Mouse (Mus musculus) left cerebral cortex, postnatal 14 days (tissue): ENCODE results near the gene Ccdc124. TPM values are rescaled to one million over a fixed set of nuclear protein-coding genes. Genes with fewer than 3 reads are reported as not detected.

ENCODE experiments used
- DNase-seq, 2 experiments: peaks; one replicate each; pipeline ENCODE4 v3.0.0; 2021 to 2022; ENCODE audit warnings: low spot score in 2 of 2, mixed read lengths in 1 of 2
- intact Hi-C: fragments of 180-260 bp; cut with DNase I; formaldehyde crosslinking; loops from one replicate; pipeline ENCODE4 v1.15.1; 2025
- long read RNA-seq, 2 experiments: library from polyadenylated mRNA; stranded (forward); transcript quantifications; one replicate each; pipeline ENCODE4 v2.0.0; 2021
- total RNA-seq, 2 experiments: library from RNA; stranded (reverse); gene quantifications; 2 replicates each; pipeline ENCODE4 v1.2.3; 2021

The Ccdc124 gene
- total RNA-seq = 10 to 100 TPM; 85.4 to 87.5 TPM
- long read RNA-seq, experiment 1, transcript Ccdc124-201 (5 exons, 1,356 nt) = major isoform, 107 of 134 reads
- long read RNA-seq, experiment 1, partial matches to known transcripts = 22 of 134 reads
- long read RNA-seq, experiment 1, other reads (novel, unspliced or antisense) = 5 of 134 reads
- long read RNA-seq, experiment 2, transcript Ccdc124-201 (5 exons, 1,356 nt) = major isoform, 91 of 115 reads
- long read RNA-seq, experiment 2, partial matches to known transcripts = 19 of 115 reads
- long read RNA-seq, experiment 2, other reads (novel, unspliced or antisense) = 5 of 115 reads

DNA sequence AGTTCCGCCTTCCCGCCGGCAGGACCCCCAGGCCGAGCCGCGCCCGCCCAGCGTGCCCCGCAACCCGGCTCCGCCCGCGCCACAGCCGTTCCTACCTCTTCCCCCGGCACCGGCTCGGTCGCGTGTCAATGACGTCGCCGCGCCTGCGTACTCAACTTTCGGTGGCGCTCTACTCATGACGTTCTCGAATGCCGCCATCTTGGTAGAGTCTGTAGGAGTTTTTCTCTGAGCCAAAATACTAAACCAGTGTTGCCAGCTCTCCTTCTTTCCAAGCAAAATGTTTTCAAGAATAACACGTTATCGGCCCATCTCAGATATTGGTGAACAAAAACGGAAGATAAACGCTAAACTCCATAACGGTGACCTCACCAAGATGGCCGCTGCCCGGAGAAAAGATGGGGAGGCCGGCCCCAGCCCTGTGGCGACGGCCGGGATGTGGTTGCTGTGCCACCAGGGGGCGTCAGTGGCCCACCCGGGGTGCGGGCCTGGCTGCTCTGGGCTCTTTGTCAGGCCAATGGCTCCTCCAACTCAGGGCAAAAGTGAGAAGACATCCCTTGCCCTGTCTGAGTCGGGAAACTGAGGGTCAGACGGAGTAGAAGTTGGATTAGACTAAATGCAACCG lies at the start of gene Ccdc124:
TSS of gene Ccdc124 (minus strand) at position 572 of the 622 bp plus-strand sequence.
- peak; percentile 96 for DNase-seq
- intact Hi-C loops = loop anchor here (1.0 kb wide), 1 partner anchor 24 kb away; the partner anchor contains the start of gene Rpl18a

GRCm38 (mm10) chr8:70920049-70920922 lies 46.6 kb upstream of the Ccdc124 start:
- no peak for DNase-seq
- intact Hi-C loops = no loop called here

DNA sequence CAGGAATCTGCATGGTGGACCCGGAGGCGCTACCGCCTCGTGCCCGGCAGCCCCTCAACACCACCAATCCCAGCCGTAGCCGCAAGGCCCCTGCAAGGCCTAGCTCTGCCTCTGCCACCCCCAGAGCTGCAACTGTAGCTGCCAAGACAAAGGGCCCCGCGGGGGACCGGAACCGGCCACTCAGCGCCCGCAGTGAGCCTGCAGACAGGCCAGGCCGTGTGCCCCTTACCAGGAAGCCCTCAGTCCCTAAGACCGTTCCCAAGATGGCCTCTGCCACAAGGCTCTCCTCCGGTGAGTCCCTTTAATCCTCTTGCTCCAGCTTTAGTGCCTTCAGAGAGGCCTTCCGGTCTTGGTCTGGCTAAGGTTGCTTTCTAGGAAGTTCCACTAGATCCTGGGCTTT lies 41.0 kb upstream of the Ccdc124 start:
- DNase-seq = no peak
- intact Hi-C loops = no loop called here

- intact Hi-C loops = no loop called here
- DNase-seq = no peak
These were observed 39.8 kb upstream of the Ccdc124 start for GRCm38 (mm10) chr8:70913523-70913922.

GRCm38 (mm10) chr8:70912955-70913354 lies 39.2 kb upstream of the Ccdc124 start:
- intact Hi-C loops = no loop called here

DNA sequence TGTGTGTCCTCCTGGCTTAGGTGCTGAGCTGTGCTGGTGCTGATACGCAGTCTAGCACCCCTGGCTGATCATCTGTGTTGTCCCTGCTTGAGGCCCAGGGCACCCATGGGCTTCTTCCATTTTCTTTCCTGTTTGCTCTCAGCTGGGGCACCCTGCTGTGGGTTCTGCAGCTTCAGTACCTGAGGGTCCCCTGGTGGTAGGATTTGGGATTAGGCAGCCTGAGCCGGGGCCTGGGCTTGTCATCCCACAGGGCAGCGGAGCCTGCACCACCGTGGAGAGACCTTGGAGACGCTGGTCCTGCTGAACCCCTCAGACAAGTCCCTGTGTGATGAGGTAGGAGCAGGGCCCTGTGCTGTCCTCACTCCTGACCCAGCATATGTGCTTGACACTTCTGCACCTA lies 37.9 kb upstream of the Ccdc124 start:
- DNase-seq = no peak
- intact Hi-C loops = no loop called here

More at GRCm38 (mm10) chr8:70912955-70913354, 39.2 kb upstream of the Ccdc124 start:
- no peak for DNase-seq

GRCm38 (mm10) chr8:70907518-70907917 lies 33.8 kb upstream of the Ccdc124 start:
- DNase-seq = no peak
- intact Hi-C loops = loop anchor here (5.0 to 10.0 kb wide), 2 partner anchors 367 to 555 kb away; partner anchors contain the start of genes Abhd8, Haus8, Mrpl34 and Myo9b

GRCm38 (mm10) chr8:70905831-70906736 lies 32.3 kb upstream of the Ccdc124 start, which contains the start of gene Map1s:
Map1s (plus strand) TSS chr8:70905932.
- intact Hi-C loops = loop anchor here (5.0 to 10.0 kb wide), 2 partner anchors 369 to 556 kb away; partner anchors contain the start of genes Abhd8, Haus8, Mrpl34 and Myo9b
- peak; percentile 78 to 85 for DNase-seq

DNA sequence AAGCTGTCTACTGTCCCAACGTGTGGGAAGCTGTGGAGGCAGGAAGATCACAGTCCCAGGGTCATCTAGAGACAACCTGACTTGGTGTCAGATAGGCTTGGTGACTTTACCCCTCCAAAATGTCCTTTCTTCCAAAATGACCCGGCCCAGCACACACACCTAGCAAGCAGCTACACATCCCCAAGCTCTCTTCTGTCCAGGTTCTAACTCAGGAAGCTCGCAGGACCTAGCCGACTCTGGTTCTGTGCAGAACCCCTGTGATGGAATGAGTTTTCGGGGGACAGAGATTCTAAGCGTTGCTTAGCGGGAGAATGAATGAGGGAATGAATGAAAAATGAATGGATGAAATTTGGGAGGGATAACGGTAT lies 31.7 kb upstream of the Ccdc124 start:
- intact Hi-C loops = loop anchor here (5.0 to 10.0 kb wide), 2 partner anchors 369 to 557 kb away; partner anchors contain the start of genes Abhd8, Haus8, Mrpl34 and Myo9b
- DNase-seq = no peak

DNA sequence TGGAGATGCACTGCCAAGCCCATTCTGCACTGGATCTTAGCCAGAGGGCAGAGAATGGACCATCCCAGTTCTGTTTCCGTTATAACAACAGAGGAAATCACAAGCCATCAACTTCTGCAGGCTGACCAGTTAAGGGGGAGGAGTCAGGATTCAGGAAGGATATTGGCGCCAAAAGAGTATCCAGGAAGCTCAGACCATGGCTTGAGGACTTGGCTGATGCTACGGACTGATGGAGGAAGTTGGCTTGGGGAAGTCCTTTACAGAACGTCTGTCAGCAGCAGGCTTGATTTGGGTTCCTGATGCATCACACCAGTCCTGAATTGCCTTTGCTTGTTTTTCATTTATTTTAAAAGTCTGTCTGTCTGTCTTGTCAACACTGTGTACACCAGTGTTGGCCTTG lies 30.8 kb upstream of the Ccdc124 start:
- no peak for DNase-seq

GRCm38 (mm10) chr8:70903582-70903981 lies 29.8 kb upstream of the Ccdc124 start:
- no peak for DNase-seq
- intact Hi-C loops = loop anchor here (10.0 kb wide), 1 partner anchor 371 kb away; the partner anchor contains the start of genes Haus8 and Myo9b

More for the DNA sequence above, 30.8 kb upstream of the Ccdc124 start:
- intact Hi-C loops = loop anchor here (10.0 kb wide), 1 partner anchor 370 kb away; the partner anchor contains the start of genes Haus8 and Myo9b

DNA sequence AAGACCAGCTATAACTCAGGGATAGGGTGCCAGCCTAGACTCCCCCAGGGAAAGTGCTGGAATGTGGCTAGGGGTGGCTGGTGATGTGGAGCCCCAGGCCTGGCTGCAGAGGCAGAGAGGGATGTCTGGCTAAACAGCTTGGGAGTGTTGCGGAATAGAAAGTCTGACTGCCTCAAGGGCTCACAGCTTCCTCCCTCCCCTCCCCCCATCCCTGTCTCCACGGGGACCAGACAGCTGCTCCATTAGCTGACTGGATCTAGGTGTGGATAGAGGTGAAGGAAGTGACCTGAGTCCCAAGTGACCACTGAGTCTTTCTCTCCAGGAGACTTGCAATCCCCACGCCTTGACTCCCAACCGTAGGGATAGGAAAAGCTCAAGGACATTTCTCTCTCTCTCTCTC lies 29.4 kb upstream of the Ccdc124 start:
- intact Hi-C loops = loop anchor here (10.0 kb wide), 1 partner anchor 372 kb away; the partner anchor contains the start of genes Haus8 and Myo9b

GRCm38 (mm10) chr8:70902211-70902610 lies 28.5 kb upstream of the Ccdc124 start:
- no peak for DNase-seq

More for the DNA sequence above, 29.4 kb upstream of the Ccdc124 start:
- no peak for DNase-seq

GRCm38 (mm10) chr8:70900872-70901387 lies 27.2 kb upstream of the Ccdc124 start:
- DNase-seq = no peak
- intact Hi-C loops = loop anchor here (10.0 kb wide), 1 partner anchor 374 kb away; the partner anchor contains the start of genes Haus8 and Myo9b

More at GRCm38 (mm10) chr8:70902211-70902610, 28.5 kb upstream of the Ccdc124 start:
- intact Hi-C loops = loop anchor here (10.0 kb wide), 1 partner anchor 373 kb away; the partner anchor contains the start of genes Haus8 and Myo9b

GRCm38 (mm10) chr8:70899226-70899625 lies 25.5 kb upstream of the Ccdc124 start:
- DNase-seq = no peak
- intact Hi-C loops = loop anchor here (2.0 to 10.0 kb wide), 2 partner anchors 66 to 476 kb away; partner anchors contain the start of gene Ocel1

GRCm38 (mm10) chr8:70898661-70899198 lies 25.0 kb upstream of the Ccdc124 start:
- intact Hi-C loops = loop anchor here (2.0 to 10.0 kb wide), 2 partner anchors 66 to 476 kb away; partner anchors contain the start of gene Ocel1
- DNase-seq = no peak
